Mouse (Mus musculus) limb, embryonic 15.5 days (tissue): ENCODE results near the gene Dglucy. TPM values are rescaled to one million over a fixed set of nuclear protein-coding genes. Genes with fewer than 3 reads are reported as not detected.
"Not testable (repeated sequence)": the region's sequence is repeated elsewhere in the genome, so short reads cannot be mapped to it uniquely, and the experiment has no call there.

Experiments
- ATAC-seq: fragments of 200-750 bp; cut with Nextera tagmentation; 2 replicates; pipeline ENCODE4 v1.8.0; 2017; ENCODE audit warnings: low read depth, moderate TSS enrichment; ENCODE audit not compliant: insufficient number of reproducible peaks, low FRiP score, low TSS enrichment
- H3K27ac ChIP-seq: fragments of 300-500 bp; sonication (generic); 2 replicates; pipeline ENCODE4 v1.5.1; 2015; ENCODE audit warnings: moderate library complexity, mild to moderate bottlenecking, inconsistent platforms
- H3K27me3 ChIP-seq: fragments of 300-500 bp; sonication (generic); 2 replicates; pipeline ENCODE4 v1.6.1; 2015; ENCODE audit warnings: inconsistent platforms
- H3K36me3 ChIP-seq: fragments of 300-500 bp; sonication (generic); 2 replicates; pipeline ENCODE4 v1.6.1; 2015; ENCODE audit warnings: inconsistent platforms
- H3K4me1 ChIP-seq: fragments of 300-500 bp; sonication (generic); 2 replicates; pipeline ENCODE4 v1.6.1; 2015; ENCODE audit warnings: inconsistent platforms
- H3K4me2 ChIP-seq: fragments of 300-500 bp; sonication (generic); 2 replicates; pipeline ENCODE4 v1.6.1; 2015; ENCODE audit warnings: mild to moderate bottlenecking, inconsistent platforms
- H3K4me3 ChIP-seq: fragments of 300-500 bp; sonication (generic); 2 replicates; pipeline ENCODE4 v1.5.1; 2015; ENCODE audit warnings: mild to moderate bottlenecking, inconsistent platforms
- H3K9ac ChIP-seq: fragments of 300-500 bp; sonication (generic); 2 replicates; pipeline ENCODE4 v1.6.1; 2015; ENCODE audit warnings: inconsistent platforms
- H3K9me3 ChIP-seq: fragments of 300-500 bp; sonication (generic); 2 replicates; pipeline ENCODE4 v1.6.1; 2016; ENCODE audit warnings: inconsistent platforms
- WGBS: fragments of 180-500 bp; shearing (Covaris S2); methylation state at CpG from one replicate; pipeline ENCODE4 v1.1.7; 2015; 5-methylcytosine and 5-hydroxymethylcytosine counted together
- polyA plus RNA-seq: library from polyadenylated mRNA; unstranded; fragments of >200 nt; fragmentation: Nextera tagmentation; extraction: Ambion mirVana; gene quantifications from 2 replicates; pipeline ENCODE4 v1.2.1, GENCODE M21; 2015

The Dglucy gene
- polyA plus RNA-seq, 1 experiment from 2014 or later, result 3.1 TPM

DNA sequence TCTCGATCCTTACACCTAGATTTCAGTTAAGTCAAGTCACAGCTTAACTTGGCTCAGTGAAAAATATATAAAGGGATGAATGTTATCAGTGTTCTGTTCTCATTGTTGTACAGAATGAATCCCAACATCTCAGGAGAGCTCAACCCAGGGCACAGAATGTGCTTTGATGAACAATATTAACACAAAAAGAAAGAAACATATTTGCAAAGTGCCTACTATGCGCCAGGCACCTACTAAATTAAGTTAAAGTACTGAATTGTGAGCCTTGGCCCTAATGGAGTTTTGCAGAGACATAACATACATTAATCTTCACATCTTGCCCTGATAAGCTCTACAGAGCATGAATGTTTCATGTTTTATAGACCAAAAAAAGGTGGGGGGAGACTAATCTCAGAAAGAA, 5.3 kb downstream of the Dglucy start:
- H3K4me1 ChIP-seq, result peaks cover 12% of the 10 kb centered on the region
- WGBS, result 88% methylated on average over 2 of the region's 2 CpGs
- H3K9me3 ChIP-seq, result no peaks in the 10 kb centered on the region
- no peak overlapping the region for H3K27ac ChIP-seq
- no peak for ATAC-seq
- H3K36me3 ChIP-seq, result no peaks in the 10 kb centered on the region
- H3K4me2 ChIP-seq, result no peak overlapping the region
- H3K27me3 ChIP-seq, result no peaks in the 10 kb centered on the region
- no peak overlapping the region for H3K4me3 ChIP-seq
- no peak overlapping the region for H3K9ac ChIP-seq

DNA sequence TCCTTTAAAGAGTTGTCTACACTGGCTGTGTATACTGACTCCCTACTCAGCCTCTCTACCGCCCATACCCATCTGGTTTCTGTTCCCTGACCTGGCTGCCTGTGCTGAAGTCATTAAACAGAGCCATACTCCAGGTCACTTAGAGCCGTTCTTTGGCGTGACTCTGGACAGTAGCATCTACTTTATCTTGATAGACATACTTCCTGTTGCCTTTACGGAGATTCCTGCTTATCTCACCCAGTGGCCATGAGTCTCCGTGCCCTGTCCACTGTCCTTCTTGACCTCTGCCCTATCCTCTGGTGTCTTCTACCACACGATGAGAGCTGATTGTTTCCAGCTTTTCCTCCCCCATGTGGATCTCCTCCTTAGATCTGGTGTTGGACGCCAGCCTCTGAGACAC, 6.5 kb downstream of the Dglucy start:
- H3K27ac ChIP-seq, result no peak overlapping the region
- H3K27me3 ChIP-seq, result no peaks in the 10 kb centered on the region
- no peak overlapping the region for H3K4me3 ChIP-seq
- no peak overlapping the region for H3K9ac ChIP-seq
- no peak for ATAC-seq
- H3K36me3 ChIP-seq, result no peaks in the 10 kb centered on the region
- H3K4me1 ChIP-seq, result 0 out of 2 replicates have a peak, but pooled peaks cover 4% of the 10 kb centered on the region
- H3K4me2 ChIP-seq, result no peak overlapping the region
- 34% methylated on average over 7 of the region's 7 CpGs for WGBS
- no peaks in the 10 kb centered on the region for H3K9me3 ChIP-seq

DNA sequence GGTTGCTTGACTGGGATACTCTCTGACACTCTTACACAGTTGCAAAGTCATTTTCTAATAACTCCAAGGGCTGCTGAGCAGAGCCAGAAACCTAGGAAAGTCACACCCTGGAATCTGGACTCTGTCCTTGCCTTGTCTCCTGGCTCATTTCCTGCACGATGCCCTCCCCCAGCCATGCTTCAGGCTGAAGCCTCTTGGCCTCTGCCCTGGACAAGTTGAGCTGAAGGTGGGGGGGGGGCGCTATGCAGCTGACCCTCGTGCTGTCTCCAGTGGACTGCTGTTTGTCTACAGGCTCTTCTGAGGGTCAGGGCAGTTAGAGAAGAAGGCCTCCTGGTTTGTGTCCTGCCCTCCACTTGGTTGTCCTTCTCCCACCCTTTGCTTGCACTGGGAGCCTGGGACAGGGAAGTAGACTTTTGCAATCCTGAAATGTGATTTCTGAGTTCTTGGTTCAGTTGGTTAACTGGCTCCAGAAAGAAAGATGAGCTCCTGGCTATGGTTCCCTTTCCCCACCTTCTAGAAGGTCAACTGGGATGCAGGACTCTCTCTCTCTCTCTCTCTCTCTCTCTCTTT, 11.2 kb downstream of the Dglucy start:
- H3K36me3 ChIP-seq, result no peaks in the 10 kb centered on the region
- H3K4me1 ChIP-seq, result no peaks in the 10 kb centered on the region
- no peak overlapping the region for H3K4me3 ChIP-seq
- no peak overlapping the region for H3K9ac ChIP-seq
- no peak for ATAC-seq
- H3K27me3 ChIP-seq, result no peaks in the 10 kb centered on the region
- no peak overlapping the region for H3K27ac ChIP-seq
- no peak overlapping the region for H3K4me2 ChIP-seq
- H3K9me3 ChIP-seq, result no peaks in the 10 kb centered on the region
- 64% methylated on average over 3 of the region's 3 CpGs for WGBS

DNA sequence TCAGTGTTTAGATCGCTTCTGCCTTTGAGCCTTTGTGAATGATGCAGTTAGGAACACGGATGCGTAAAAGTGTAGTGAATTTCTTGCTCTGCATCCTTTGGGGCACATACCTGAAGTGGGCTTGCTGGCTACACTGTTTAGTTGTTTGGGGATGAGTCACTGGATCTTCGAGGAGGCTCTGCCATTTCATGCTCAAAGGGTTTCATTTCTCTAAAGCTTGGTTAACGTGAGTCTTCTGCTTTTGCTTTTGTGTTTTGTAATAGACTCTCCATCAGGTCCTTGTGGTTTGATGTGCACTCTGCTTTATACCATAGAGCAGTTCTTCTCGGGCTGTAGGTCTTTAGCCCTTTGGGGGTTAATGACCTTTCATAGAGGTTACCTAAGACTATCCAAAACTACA, 12.6 kb downstream of the Dglucy start:
- Histone ChIP-seq H3K4me2 (no peak overlapping the region), H3K4me1 (no peaks in the 10 kb centered on the region), H3K4me3 (no peak overlapping the region), H3K27ac (no peak overlapping the region), H3K27me3 (no peaks in the 10 kb centered on the region), H3K9me3 (no peaks in the 10 kb centered on the region), H3K9ac (no peak overlapping the region), H3K36me3 (no peaks in the 10 kb centered on the region)
- 82% methylated on average over 6 of the region's 6 CpGs for WGBS
- ATAC-seq, result no peak

DNA sequence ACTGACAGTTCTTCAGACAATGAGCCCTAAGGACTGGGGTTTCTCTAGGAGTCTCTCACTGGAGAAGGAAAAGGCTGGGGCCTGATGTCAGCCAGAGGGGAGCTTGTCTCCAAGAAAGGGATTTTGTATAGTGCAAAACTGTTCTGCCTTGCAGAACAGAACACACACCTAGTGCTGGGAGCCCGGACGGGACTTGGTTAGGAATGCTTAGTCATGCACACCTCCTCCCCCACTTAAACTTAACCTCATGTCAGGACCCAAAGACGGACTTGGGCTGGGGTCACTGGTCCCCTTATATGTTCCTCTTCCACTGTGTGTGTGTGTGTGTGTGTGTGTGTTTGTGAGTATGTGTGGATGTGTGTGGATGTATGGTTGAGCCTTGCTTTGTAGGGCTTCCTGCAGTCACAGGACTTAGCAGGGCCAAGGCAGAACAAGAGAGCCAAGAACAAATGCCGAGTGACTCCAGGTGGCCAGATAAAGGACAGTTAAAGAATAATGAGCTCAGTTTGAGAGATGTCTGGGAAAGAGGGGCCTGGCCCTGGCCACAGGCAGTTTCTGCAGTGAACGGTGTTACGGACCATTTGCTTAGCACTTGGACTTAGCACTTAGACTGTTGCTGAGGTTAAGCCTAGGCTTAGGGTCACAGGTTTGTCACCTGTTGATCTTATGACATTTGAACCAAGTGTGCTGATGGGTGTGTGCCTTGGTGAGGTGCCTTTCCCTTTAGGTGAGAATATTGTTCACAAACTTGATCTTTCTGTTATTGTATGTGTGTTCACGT, 15.8 kb downstream of the Dglucy start:
- H3K27me3 ChIP-seq, result no peaks in the 10 kb centered on the region
- ATAC-seq, result no peak
- H3K4me2 ChIP-seq, result no peak overlapping the region
- 49% methylated on average over 7 of the region's 7 CpGs for WGBS
- no peaks in the 10 kb centered on the region for H3K4me1 ChIP-seq
- H3K36me3 ChIP-seq, result no peaks in the 10 kb centered on the region
- H3K9ac ChIP-seq, result no peak overlapping the region
- no peaks in the 10 kb centered on the region for H3K9me3 ChIP-seq
- no peak overlapping the region for H3K4me3 ChIP-seq
- no peak overlapping the region for H3K27ac ChIP-seq

DNA sequence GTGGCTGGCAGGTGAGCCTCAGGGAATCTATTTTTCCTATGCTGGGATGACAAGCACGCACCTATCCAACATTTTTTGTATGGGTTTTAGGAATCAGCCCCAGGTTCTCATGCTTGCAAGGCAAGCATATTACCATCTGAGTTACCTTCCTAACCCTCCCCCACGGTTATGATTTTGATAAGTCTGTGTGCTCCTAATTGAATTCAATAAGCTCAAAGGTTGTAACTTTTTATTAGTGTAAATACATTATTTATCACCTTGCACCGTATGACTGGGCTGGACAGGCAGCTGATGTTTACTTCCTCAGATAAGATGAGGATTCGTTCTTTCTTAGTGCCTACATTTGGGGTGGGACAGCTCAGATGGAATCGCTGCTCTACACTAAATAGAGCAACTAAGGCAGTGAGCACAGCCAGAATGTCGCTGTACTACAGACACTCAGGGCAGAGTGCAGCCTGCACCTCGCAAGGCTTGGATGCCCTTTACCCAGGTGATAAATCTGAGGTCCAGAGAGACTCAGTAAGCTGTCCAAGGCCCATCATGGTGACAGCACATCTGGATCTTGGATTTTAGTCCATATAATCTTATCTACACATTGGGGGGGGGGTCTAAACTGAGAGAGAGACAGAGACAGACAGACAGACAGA, 16.7 kb downstream of the Dglucy start:
- no peak for ATAC-seq
- Histone ChIP-seq H3K27ac (no peak overlapping the region), H3K36me3 (no peaks in the 10 kb centered on the region), H3K4me3 (no peak overlapping the region), H3K27me3 (no peaks in the 10 kb centered on the region), H3K4me2 (no peak overlapping the region), H3K9me3 (no peaks in the 10 kb centered on the region), H3K9ac (no peak overlapping the region), H3K4me1 (no peaks in the 10 kb centered on the region)
- WGBS, result 73% methylated on average over 7 of the region's 7 CpGs

DNA sequence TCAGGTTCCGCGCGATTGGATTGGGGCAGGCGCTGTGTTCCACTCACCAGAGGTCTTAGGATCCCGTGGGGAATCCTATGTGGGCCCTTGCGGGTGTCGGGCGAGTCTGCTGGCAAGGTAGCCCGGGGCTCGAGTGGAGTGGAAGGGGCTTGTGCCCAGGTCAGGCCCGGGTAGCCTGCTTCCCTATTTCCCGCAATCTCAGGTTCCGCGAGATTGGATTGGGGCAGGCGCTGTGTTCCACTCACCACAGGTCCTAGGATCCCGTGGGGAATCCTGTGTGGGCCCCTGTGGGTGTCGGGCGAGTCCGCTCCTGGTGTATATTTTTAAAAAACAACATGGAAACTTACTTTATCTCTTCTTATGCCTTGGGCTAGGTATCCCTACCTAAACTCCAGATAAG, 24.5 kb downstream of the Dglucy start:
- not testable (repeated sequence) for H3K27me3 ChIP-seq, H3K9ac ChIP-seq, H3K4me3 ChIP-seq, H3K27ac ChIP-seq, H3K36me3 ChIP-seq, ATAC-seq, H3K4me2 ChIP-seq, H3K4me1 ChIP-seq, H3K9me3 ChIP-seq
- 91% methylated on average over 19 of the region's 19 CpGs for WGBS

DNA sequence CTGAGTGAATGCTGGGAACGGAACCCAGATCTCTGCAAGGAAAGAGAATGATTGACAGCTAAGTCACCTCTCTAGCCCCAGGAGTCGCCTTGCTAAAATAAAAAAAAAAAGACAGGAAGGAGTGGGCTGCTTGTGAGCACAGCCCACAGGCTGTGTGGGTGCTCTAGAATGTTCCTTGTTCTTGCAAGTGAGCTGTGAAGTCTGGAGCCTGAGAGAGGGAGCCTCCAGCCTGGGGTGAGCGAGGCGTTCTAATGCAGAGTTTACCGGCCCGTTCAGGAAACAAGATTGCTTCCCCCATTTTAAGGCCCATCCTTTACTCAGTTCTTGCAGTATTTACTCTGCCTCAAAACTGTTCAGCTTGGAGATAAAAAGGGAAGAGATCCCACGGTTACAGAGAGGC, 28.4 kb downstream of the Dglucy start:
- Histone ChIP-seq H3K9me3 (no peaks in the 10 kb centered on the region), H3K9ac (no peak overlapping the region), H3K4me2 (no peak overlapping the region), H3K27ac (no peak overlapping the region), H3K4me1 (0 out of 2 replicates have a peak, but pooled peaks cover 2% of the 10 kb centered on the region), H3K36me3 (no peaks in the 10 kb centered on the region), H3K27me3 (no peaks in the 10 kb centered on the region), H3K4me3 (no peak overlapping the region)
- no peak for ATAC-seq
- 82% methylated on average over 7 of the region's 7 CpGs for WGBS

DNA sequence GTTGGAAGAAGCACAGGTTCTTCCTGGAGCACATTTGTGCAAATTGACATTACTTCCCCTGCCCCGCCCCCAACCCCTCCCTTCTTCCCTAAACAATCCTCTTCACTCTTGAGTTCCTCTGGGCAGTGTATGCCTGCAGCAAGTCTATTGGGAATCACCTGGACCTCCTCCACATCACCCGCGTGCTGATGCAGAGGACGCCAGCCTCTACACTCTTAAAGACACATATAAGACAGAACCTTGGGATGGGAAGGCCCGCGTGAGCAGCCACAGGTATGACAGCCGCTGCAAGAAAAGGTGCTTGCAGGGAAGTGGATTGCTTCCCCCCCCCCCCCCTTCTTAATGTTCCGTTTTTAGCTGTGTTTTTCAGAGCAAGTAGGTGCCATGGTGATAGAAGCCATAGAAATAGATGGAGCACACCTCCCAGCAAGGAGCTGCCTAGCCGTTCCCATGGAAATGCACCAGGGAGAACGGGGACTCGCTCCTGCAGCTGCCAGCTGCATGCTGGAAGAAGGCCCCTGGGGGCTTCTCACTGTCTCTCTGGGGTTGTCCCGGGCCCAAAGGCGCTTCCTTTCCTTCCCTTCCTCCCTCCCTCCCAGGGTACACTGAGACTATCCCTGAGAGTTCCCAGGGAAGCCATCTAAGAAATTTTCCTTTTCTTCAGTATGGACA, 29.9 kb downstream of the Dglucy start:
- Histone ChIP-seq H3K9ac (no peak overlapping the region), H3K27me3 (no peaks in the 10 kb centered on the region), H3K36me3 (no peaks in the 10 kb centered on the region), H3K27ac (no peak overlapping the region), H3K4me2 (no peak overlapping the region), H3K4me1 (0 out of 2 replicates have a peak, but pooled peaks cover 2% of the 10 kb centered on the region), H3K9me3 (no peaks in the 10 kb centered on the region), H3K4me3 (no peak overlapping the region)
- no peak for ATAC-seq
- WGBS, result 53% methylated on average over 13 of the region's 13 CpGs

DNA sequence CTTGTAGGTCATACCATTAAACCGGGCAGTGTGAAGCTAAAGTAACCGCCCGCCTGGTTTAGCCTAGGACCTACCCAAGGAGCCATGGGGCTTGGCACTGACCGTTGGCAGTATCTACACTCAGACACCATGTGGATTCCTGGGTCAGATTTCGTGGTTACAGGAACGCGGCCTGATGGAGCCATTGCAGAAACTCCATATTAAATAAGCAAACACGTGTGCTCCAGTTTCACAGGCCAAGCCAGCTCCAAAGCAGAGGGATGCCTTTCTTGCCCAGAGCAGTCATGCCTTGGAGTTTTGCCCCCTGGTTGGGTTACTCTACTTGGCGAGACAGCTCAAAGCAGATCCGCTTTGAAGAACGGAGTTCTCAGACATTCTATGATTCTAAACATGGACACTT, 31.7 kb downstream of the Dglucy start:
- WGBS, result 79% methylated on average over 11 of the region's 11 CpGs
- no peak overlapping the region for H3K9ac ChIP-seq
- no peak overlapping the region for H3K4me3 ChIP-seq
- no peak for ATAC-seq
- no peaks in the 10 kb centered on the region for H3K9me3 ChIP-seq
- H3K36me3 ChIP-seq, result no peaks in the 10 kb centered on the region
- no peak overlapping the region for H3K27ac ChIP-seq
- 0 out of 2 replicates have a peak, but pooled peaks cover 2% of the 10 kb centered on the region for H3K4me1 ChIP-seq
- no peak overlapping the region for H3K4me2 ChIP-seq
- H3K27me3 ChIP-seq, result no peaks in the 10 kb centered on the region

DNA sequence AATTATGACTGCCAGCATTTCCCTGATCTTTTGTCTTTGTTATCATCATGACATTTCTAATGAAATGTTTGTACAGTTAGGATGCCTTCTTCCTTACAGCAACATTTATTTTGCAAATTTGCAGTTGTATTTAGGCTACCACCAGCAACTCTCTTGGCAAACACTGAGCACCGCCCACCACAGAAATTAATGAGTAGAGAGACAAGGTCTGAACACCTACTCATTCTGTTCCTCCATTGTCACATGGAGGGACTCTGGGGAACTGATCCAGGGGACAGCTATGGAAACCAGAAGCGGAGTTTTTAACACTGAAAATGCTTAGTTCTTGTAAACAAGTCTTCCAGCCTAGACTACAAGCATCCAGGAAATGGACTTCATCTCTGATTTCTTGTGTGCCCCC, 35.0 kb downstream of the Dglucy start:
- ATAC-seq, result no peak
- H3K4me1 ChIP-seq, result 0 out of 2 replicates have a peak, but pooled peaks cover under 1% of the 10 kb centered on the region
- WGBS, result 84% methylated on average over 2 of the region's 2 CpGs
- H3K27me3 ChIP-seq, result no peaks in the 10 kb centered on the region
- H3K27ac ChIP-seq, result no peak overlapping the region
- H3K9ac ChIP-seq, result no peak overlapping the region
- H3K4me3 ChIP-seq, result no peak overlapping the region
- H3K4me2 ChIP-seq, result no peak overlapping the region
- no peaks in the 10 kb centered on the region for H3K36me3 ChIP-seq
- no peaks in the 10 kb centered on the region for H3K9me3 ChIP-seq

DNA sequence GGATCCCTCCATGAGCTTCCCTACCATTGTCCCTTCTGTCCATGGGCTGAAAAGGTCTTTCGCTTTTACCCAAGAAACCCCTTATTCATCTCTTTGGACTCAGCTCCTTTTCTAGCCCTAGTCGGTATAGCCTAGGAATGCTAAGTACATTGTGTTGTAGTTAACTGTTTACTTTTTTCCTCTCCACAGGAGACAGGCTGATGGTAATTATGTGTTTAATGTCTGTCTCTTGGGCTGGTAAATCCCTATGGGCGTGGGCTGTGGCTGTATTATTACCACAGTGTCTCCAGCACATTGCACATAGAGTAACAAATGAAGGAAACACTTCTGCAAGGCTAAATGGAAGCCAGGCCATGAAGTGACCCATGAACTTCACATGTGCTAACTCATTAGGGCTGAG, 35.8 kb downstream of the Dglucy start:
- WGBS, result 84% methylated on average over 3 of the region's 3 CpGs
- Histone ChIP-seq H3K4me3 (no peak overlapping the region), H3K27me3 (no peaks in the 10 kb centered on the region), H3K9me3 (no peaks in the 10 kb centered on the region), H3K9ac (no peak overlapping the region), H3K36me3 (no peaks in the 10 kb centered on the region), H3K27ac (no peak overlapping the region), H3K4me2 (no peak overlapping the region), H3K4me1 (no peaks in the 10 kb centered on the region)
- no peak for ATAC-seq
